Mouse (Mus musculus) heart, postnatal 0 days (tissue): ENCODE measurements around the gene Gm156.

Source experiments
- CTCF ChIP-seq: IDR thresholded peaks from 2 replicates; pipeline ENCODE4 v1.5.1; 2016; ENCODE audit warnings: antibody characterized with exemption, control low read depth, low read depth
- EP300 ChIP-seq: IDR thresholded peaks from 2 replicates; pipeline ENCODE4 v1.6.1; 2016; ENCODE audit warnings: antibody characterized with exemption, low read depth

GRCm38 (mm10) chr6:129717032-129717431, 67.0 kb downstream of the Gm156 start, which contains the start of gene Klri1:
- TF ChIP-seq CTCF (no peak), EP300 (no peak)
